Mouse (Mus musculus): ENCODE results near the gene Apela.
"Not testable (repeated sequence)": the region's sequence is repeated elsewhere in the genome, so short reads cannot be mapped to it uniquely, and the experiment has no call there.

DNA sequence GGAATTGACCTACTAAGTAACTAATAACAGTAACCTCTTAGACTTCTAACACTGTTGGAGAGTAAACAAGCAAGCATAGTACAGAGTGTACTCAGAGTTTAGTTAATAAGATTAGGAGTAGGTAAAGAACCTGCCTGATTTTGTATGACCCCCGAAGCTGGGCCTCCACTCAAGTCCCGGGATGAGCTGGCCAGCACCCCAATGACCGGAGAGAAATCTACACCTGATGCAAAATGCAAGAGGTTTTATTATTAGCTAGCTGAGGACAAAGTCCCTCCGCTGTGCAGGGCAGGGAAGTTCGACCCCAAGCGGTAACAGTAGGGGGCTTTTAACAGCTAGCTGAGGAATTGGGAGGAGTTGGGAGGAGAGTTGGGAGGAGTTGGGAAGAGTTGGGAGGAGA, 29.5 kb downstream of the Apela start:
- not testable (repeated sequence) for TF ChIP-seq HCFC1 (IDR thresholded peaks at IDR 0.05; ENCODE audit: borderline replicate concordance, insufficient read depth, low read length); CHD2 (IDR thresholded peaks at IDR 0.05; ENCODE audit: low read depth, low read length)

Data from ES-E14 (cell line).